Mouse (Mus musculus) CH12.LX (cell line): ENCODE data around the gene Zmat3.

Source experiments
- CHD2 ChIP-seq: IDR thresholded peaks from 2 replicates; pipeline ENCODE4 v1.6.1; 2011; ENCODE audit warnings: low read length, improper control_type of control experiment
- CTCF ChIP-seq, 2 experiments: IDR thresholded peaks in 1 of 2; conservative IDR thresholded peaks in 1 of 2; 2 replicates each; pipeline ENCODE4 v1.5.1; 2011 to 2012; ENCODE audit warnings: low read depth in 2 of 2, low read length in 2 of 2, improper control_type of control experiment in 1 of 2, inconsistent platforms in 1 of 2, mild to moderate bottlenecking in 1 of 2, moderate library complexity in 1 of 2
- EP300 ChIP-seq: IDR thresholded peaks from 2 replicates; pipeline ENCODE4 v1.6.1; 2011; ENCODE audit warnings: low read length, improper control_type of control experiment
- NRF1 ChIP-seq: IDR thresholded peaks from 2 replicates; pipeline ENCODE4 v1.6.1; 2014; ENCODE audit warnings: low read depth, mild to moderate bottlenecking, inconsistent platforms, low read length, improper control_type of control experiment, moderate library complexity
- POLR2A ChIP-seq: IDR thresholded peaks from 2 replicates; pipeline ENCODE4 v1.6.1; 2011; ENCODE audit warnings: low read depth, mild to moderate bottlenecking, improper control_type of control experiment, low read length
- USF1 ChIP-seq: IDR thresholded peaks from 2 replicates; pipeline ENCODE4 v1.6.1; 2014; ENCODE audit warnings: low read depth, mild to moderate bottlenecking, inconsistent platforms, low read length, improper control_type of control experiment

DNA sequence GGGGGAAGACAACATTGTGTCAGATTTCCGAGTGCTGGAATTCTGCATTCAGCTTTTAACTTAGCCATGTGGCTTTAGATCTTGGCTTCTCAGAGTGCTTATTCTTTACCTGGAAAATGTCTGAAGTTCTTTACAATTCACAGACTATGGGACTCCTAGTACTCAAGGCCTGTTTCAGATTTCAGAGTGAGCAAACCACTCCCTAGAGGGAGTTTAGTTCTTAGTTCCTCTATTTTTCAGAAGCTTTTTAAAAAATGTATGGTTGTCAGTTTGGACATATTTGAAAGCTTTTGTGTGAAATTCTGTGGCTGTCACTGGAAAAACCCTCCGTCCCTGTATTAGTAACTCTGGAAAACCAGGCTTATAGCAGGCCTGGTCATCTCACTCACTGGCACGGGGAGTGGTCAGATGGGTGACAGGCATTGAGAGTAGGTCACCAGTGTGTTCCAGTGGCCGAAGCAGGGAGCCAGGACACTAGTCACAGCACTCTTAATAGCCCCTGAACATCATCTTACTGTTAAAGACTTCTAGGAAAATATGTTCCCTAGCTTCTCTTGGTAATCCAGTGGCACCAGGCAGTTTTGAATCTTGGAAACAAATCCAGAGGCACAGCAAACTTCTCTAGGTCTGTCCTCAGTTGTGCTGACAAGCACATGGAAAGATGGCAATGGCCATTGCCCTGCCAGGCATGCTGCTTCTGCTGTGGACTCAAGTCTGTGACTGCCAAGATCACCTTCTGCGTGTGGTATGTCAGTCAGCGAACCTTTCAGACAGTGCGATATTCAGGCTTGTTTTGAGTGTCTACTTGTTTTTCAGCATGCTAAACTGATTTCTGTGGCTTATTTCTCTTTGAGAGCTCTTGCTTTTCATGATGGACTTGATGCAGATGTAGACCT, 37.4 kb upstream of the Zmat3 start:
- no peak for TF ChIP-seq USF1
- no peak for TF ChIP-seq CTCF (conservative IDR thresholded peaks at IDR 0.05 in 1 of 2, IDR thresholded peaks at IDR 0.05 in 1 of 2; ENCODE audit: low read depth in 2 of 2, low read length in 2 of 2)
- TF ChIP-seq EP300, result peak; percentile 77
- no peak for TF ChIP-seq CHD2
- no peak for TF ChIP-seq POLR2A
- TF ChIP-seq NRF1, result no peak
